Mouse (Mus musculus) MEL (cell line): ENCODE results near the gene Frmd5. TPM values are rescaled to one million over a fixed set of nuclear protein-coding genes. Genes with fewer than 3 reads are reported as not detected.

Experiments
- DNase-seq: peaks from one replicate; pipeline ENCODE4 v3.0.0; 2011; ENCODE audit warnings: low read depth, low spot score
- H3K27ac ChIP-seq: 2 replicates; pipeline ENCODE4 v1.5.1; 2012; ENCODE audit warnings: low read depth, mild to moderate bottlenecking, control low read depth, low read length, moderate library complexity; ENCODE audit not compliant: control insufficient read depth
- H3K27me3 ChIP-seq, 2 experiments: fragments of 150-350 bp in 1 of 2; sonication (generic) in 1 of 2; 2 replicates each; pipeline ENCODE4 v1.6.1; 2012; ENCODE audit warnings: low read length in 2 of 2, mild to moderate bottlenecking in 2 of 2, improper control_type of control experiment in 1 of 2, moderate library complexity in 1 of 2; ENCODE audit not compliant: insufficient read depth in 2 of 2, control insufficient read depth in 1 of 2
- H3K36me3 ChIP-seq, 2 experiments: 2 replicates each; pipeline ENCODE4 v1.6.1; 2012 to 2014; ENCODE audit warnings: low read length in 2 of 2, improper control_type of control experiment in 1 of 2, inconsistent platforms in 1 of 2, mild to moderate bottlenecking in 1 of 2; ENCODE audit not compliant: insufficient read depth in 2 of 2, control insufficient read depth in 1 of 2
- H3K4me1 ChIP-seq, 2 experiments: fragments of 150-350 bp in 1 of 2; sonication (generic) in 1 of 2; 2 replicates each; pipeline ENCODE4 v1.6.1; 2012; ENCODE audit warnings: low read length in 2 of 2, improper control_type of control experiment in 1 of 2, mild to moderate bottlenecking in 1 of 2; ENCODE audit not compliant: insufficient read depth in 2 of 2, control insufficient read depth in 1 of 2
- H3K4me3 ChIP-seq, 2 experiments: fragments of 150-350 bp in 1 of 2; sonication (generic) in 1 of 2; 2 replicates each; pipeline ENCODE4 v1.5.1; 2012; ENCODE audit warnings: low read depth in 2 of 2, low read length in 2 of 2, mild to moderate bottlenecking in 2 of 2, moderate library complexity in 2 of 2, control low read depth in 1 of 2, improper control_type of control experiment in 1 of 2; ENCODE audit not compliant: control insufficient read depth in 1 of 2, insufficient read depth in 1 of 2
- H3K79me2 ChIP-seq: 2 replicates; pipeline ENCODE4 v1.6.1; 2012; ENCODE audit warnings: mild to moderate bottlenecking, low read length, moderate library complexity; ENCODE audit not compliant: control insufficient read depth, poor library complexity, insufficient read depth
- H3K9ac ChIP-seq: 2 replicates; pipeline ENCODE4 v1.6.1; 2012; ENCODE audit warnings: low read depth, mild to moderate bottlenecking, control low read depth, low read length, moderate library complexity; ENCODE audit not compliant: control insufficient read depth, poor library complexity, severe bottlenecking
- H3K9me3 ChIP-seq: fragments of 150-350 bp; sonication (generic); replicated peaks from 2 replicates; pipeline ENCODE4 v1.6.1; 2012; ENCODE audit warnings: mild to moderate bottlenecking, low read length, improper control_type of control experiment, moderate library complexity; ENCODE audit not compliant: insufficient read depth
- ELF1 ChIP-seq: IDR thresholded peaks from 2 replicates; pipeline ENCODE4 v1.6.1; 2014; ENCODE audit warnings: low read depth, mild to moderate bottlenecking, inconsistent platforms, low read length, improper control_type of control experiment, moderate library complexity
- EP300 ChIP-seq, 2 experiments: IDR thresholded peaks; 2 replicates each; pipeline ENCODE4 v1.6.1; 2011; ENCODE audit warnings: improper control_type of control experiment in 2 of 2, low read length in 2 of 2, low read depth in 1 of 2, mild to moderate bottlenecking in 1 of 2
- JUND ChIP-seq: IDR thresholded peaks from 2 replicates; pipeline ENCODE4 v1.6.1; 2011; ENCODE audit warnings: low read depth, mild to moderate bottlenecking, improper control_type of control experiment, low read length
- MAZ ChIP-seq: IDR thresholded peaks from 2 replicates; pipeline ENCODE4 v1.6.1; 2012; ENCODE audit warnings: low read depth, mild to moderate bottlenecking, inconsistent platforms, low read length, improper control_type of control experiment
- MYB ChIP-seq: IDR thresholded peaks from 2 replicates; pipeline ENCODE4 v1.6.1; 2011; ENCODE audit warnings: mild to moderate bottlenecking, low read depth, low read length, improper control_type of control experiment
- TBP ChIP-seq: IDR thresholded peaks from 2 replicates; pipeline ENCODE4 v1.8.0; 2011; ENCODE audit warnings: low read depth, low read length, improper control_type of control experiment
- USF1 ChIP-seq: IDR thresholded peaks from 2 replicates; pipeline ENCODE4 v1.6.1; 2014; ENCODE audit warnings: low read depth, mild to moderate bottlenecking, inconsistent platforms, low read length, improper control_type of control experiment, moderate library complexity
- USF2 ChIP-seq, 2 experiments: IDR thresholded peaks; 2 replicates each; pipeline ENCODE4 v1.6.1; 2011 to 2012; ENCODE audit warnings: improper control_type of control experiment in 2 of 2, low read length in 2 of 2, borderline replicate concordance in 1 of 2, inconsistent platforms in 1 of 2, low read depth in 1 of 2, mild to moderate bottlenecking in 1 of 2; ENCODE audit not compliant: insufficient read depth in 1 of 2
- ZKSCAN1 ChIP-seq: IDR thresholded peaks from 2 replicates; pipeline ENCODE4 v1.6.1; 2012; ENCODE audit warnings: low read depth, mild to moderate bottlenecking, inconsistent platforms, low read length, improper control_type of control experiment, moderate library complexity
- polyA plus RNA-seq, 2 experiments: library from polyadenylated mRNA; stranded (reverse) in 1 of 2; unstranded in 1 of 2; fragments of >175 nt in 1 of 2; fragments of >200 nt in 1 of 2; gene quantifications; 2 replicates each; pipeline versions ENCODE4 v1.2.1 to v1.2.4; 2012; ENCODE audit warnings: low replicate concordance in 2 of 2, low read depth in 1 of 2; ENCODE audit not compliant: insufficient read length in 2 of 2, insufficient read depth in 1 of 2, missing spikeins in 1 of 2
- total RNA-seq: library from RNA; depleted of rRNA; stranded (reverse); fragments of 300-350 nt; gene quantifications from 2 replicates; pipeline ENCODE4 v1.2.3, GENCODE M21; 2012

Gene Frmd5
- total and polyA plus RNA-seq, 3 experiments: 0.04 to 0.15 TPM; not detected in 1

DNA sequence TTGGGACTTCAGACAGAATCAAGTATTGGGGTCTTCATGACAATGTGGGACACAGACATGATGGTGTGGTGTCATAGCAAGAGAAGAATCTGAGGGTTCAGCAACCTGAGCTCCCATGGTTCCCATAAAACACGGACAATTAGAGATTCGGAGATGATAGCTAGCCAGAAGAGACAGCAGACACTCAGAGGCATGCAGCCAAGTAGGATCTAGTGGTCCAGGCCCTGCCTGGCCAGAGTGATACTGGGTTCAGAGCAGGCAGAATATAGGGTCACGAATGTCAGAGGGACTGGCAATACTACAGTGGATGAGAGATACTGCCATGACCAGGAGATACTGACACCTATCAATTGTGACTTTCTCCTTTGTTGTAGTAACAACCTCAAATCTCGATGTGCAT is 138.6 kb downstream of the Frmd5 start:
- no peak for DNase-seq
- no peak overlapping the region for H3K9ac ChIP-seq
- no peak overlapping the region for H3K4me3 ChIP-seq
- no peak overlapping the region for H3K27ac ChIP-seq
- no peaks in the 10 kb centered on the region for H3K36me3 ChIP-seq
- no peaks in the 10 kb centered on the region for H3K79me2 ChIP-seq
- H3K4me1 ChIP-seq: no peaks in the 10 kb centered on the region
- peaks cover 0 to 3% of the 10 kb centered on the region in 2 experiments for H3K27me3 ChIP-seq
- no peaks in the 10 kb centered on the region for H3K9me3 ChIP-seq
- no peak for TF ChIP-seq USF1
- TF ChIP-seq JUND: no peak
- no peak for TF ChIP-seq TBP
- no peak for TF ChIP-seq USF2 (IDR thresholded peaks at IDR 0.05; ENCODE audit: borderline replicate concordance in 1 of 2, insufficient read depth in 1 of 2, low read depth in 1 of 2, low read length in 2 of 2)
- TF ChIP-seq ZKSCAN1: no peak

- H3K4me3 ChIP-seq: no peak overlapping the region
- no peaks in the 10 kb centered on the region for H3K4me1 ChIP-seq
- peaks cover 0 to 3% of the 10 kb centered on the region in 2 experiments; a peak in 2 of 4 replicates for H3K27me3 ChIP-seq
- H3K27ac ChIP-seq: no peak overlapping the region
- no peak for TF ChIP-seq EP300 (IDR thresholded peaks at IDR 0.05; ENCODE audit: low read depth in 1 of 2, low read length in 2 of 2)
- H3K9me3 ChIP-seq: no peaks in the 10 kb centered on the region
- no peaks in the 10 kb centered on the region for H3K36me3 ChIP-seq
- no peak for DNase-seq
- H3K9ac ChIP-seq: no peak overlapping the region
- no peaks in the 10 kb centered on the region for H3K79me2 ChIP-seq
These were observed 145.8 kb downstream of the Frmd5 start for GRCm38 (mm10) chr2:121661160-121661502.

DNA sequence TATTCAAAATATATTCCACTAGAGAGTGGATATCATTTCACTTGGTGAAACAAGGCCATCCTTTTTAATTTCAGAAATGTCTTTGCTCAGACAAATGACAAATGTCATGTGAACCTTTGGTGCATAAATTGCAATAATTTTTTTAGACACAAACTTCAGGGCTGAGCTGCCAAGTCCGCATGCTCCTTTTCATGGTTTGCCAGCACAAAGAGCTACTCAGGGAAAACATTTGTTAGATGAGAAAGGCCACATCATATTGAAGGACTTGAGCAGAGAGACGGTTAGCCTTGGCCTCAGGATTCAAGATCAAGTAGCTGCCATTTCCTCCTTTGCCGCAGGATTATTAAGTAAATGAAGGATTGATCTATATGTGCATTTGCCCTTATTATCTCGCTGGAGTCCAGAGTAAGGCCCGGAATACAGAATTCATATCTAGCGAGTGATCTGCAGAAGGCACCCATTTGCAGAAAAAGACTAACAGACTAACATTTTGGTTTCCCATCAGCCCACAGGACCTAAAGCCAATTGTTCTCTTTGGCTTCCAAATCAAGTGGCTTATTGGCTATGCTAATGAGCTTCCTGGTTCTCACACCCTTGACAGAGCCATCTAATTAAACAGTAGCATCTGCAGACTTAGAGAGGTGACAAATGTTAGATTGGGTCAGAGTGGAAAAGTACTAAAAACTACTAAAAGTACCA is 146.3 kb downstream of the Frmd5 start:
- no peak for DNase-seq
- TF ChIP-seq MAZ: no peak
- no peak for TF ChIP-seq ELF1
- TF ChIP-seq ZKSCAN1: no peak
- TF ChIP-seq MYB: no peak
- H3K9ac ChIP-seq: no peak overlapping the region
- H3K4me3 ChIP-seq: no peak overlapping the region
- peaks cover 0 to 3% of the 10 kb centered on the region in 2 experiments; a peak in 2 of 4 replicates for H3K27me3 ChIP-seq
- no peaks in the 10 kb centered on the region for H3K4me1 ChIP-seq
- H3K36me3 ChIP-seq: no peaks in the 10 kb centered on the region
- no peaks in the 10 kb centered on the region for H3K79me2 ChIP-seq
- H3K27ac ChIP-seq: no peak overlapping the region
- no peaks in the 10 kb centered on the region for H3K9me3 ChIP-seq
